Mouse (Mus musculus): ENCODE data around the gene Cspg4.
A peak's percentile ranks its signal among the peaks of the same experiment; 100 is the strongest.

- TF ChIP-seq CTCF (conservative IDR thresholded peaks at IDR 0.05; ENCODE audit: insufficient read depth, insufficient read length, low read depth, low read length), result no peak
- TF ChIP-seq POLR2A (IDR thresholded peaks at IDR 0.05; ENCODE audit: low read depth, low read length), result peak; percentile 30
Observed at GRCm38 (mm10) chr9:56937223-56938160, 72.7 kb downstream of the Cspg4 start, which contains the start of gene Imp3.
